Mouse (Mus musculus): ENCODE data around the gene Npb.

- TF ChIP-seq CTCF (IDR thresholded peaks at IDR 0.05; ENCODE audit: low read depth, low read length) (no peak), POLR2A (IDR thresholded peaks at IDR 0.05; ENCODE audit: insufficient read depth, low read length) (peak; percentile 58)
Measured at GRCm38 (mm10) chr11:120617519-120618112, 9.3 kb downstream of the Npb start, which contains the start of gene Pcyt2.
